Mouse (Mus musculus): Measurements from ENCODE around the gene Chmp6. TPM values are rescaled to one million over a fixed set of nuclear protein-coding genes. Genes with fewer than 3 reads are reported as not detected.
A peak's percentile ranks its signal among the peaks of the same experiment; 100 is the strongest.

Gene Chmp6
- polyA plus RNA-seq, 1 experiment: 64.9 TPM

- Histone ChIP-seq H3K79me2 (ENCODE audit: control insufficient read depth, insufficient read depth) (no peaks in the 10 kb centered on the region), H3K4me3 (ENCODE audit: insufficient read depth, poor library complexity, severe bottlenecking) (no peak overlapping the region), H3K27me3 (ENCODE audit: control insufficient read depth, insufficient read depth, insufficient read length) (no peaks in the 10 kb centered on the region), H3K79me3 (ENCODE audit: low read depth) (no peaks in the 10 kb centered on the region), H3K36me3 (ENCODE audit: control insufficient read depth, insufficient read depth) (no peaks in the 10 kb centered on the region), H3ac (ENCODE audit: control insufficient read depth, insufficient read length, low read depth) (no peak overlapping the region)
- TF ChIP-seq CTCF (IDR thresholded peaks at IDR 0.05; ENCODE audit: control insufficient read depth, insufficient read depth, insufficient read length) (no peak), MAX (IDR thresholded peaks at IDR 0.05) (no peak), MYOG (IDR thresholded peaks at IDR 0.05; ENCODE audit: control insufficient read depth, extremely low read depth, insufficient read length) (no peak), USF1 (IDR thresholded peaks at IDR 0.05; ENCODE audit: low read depth) (no peak), MYOD1 (IDR thresholded peaks at IDR 0.05; ENCODE audit: control insufficient read depth, insufficient read length, low read depth) (no peak)
Measured at GRCm38 (mm10) chr11:119907711-119908110, 5.5 kb upstream of the Chmp6 start.

GRCm38 (mm10) chr11:119909436-119909835 is 3.8 kb upstream of the Chmp6 start:
- no peaks in the 10 kb centered on the region for H3K27me3 ChIP-seq (ENCODE audit: control insufficient read depth, insufficient read depth, insufficient read length)
- H3ac ChIP-seq (ENCODE audit: control insufficient read depth, insufficient read length, low read depth): no peak overlapping the region
- TF ChIP-seq CTCF (IDR thresholded peaks at IDR 0.05; ENCODE audit: control insufficient read depth, insufficient read depth, insufficient read length): peak; percentile 67
- no peak for TF ChIP-seq USF1 (IDR thresholded peaks at IDR 0.05; ENCODE audit: low read depth)
- H3K79me3 ChIP-seq (ENCODE audit: low read depth): peaks cover 4% of the 10 kb centered on the region
- no peaks in the 10 kb centered on the region for H3K36me3 ChIP-seq (ENCODE audit: control insufficient read depth, insufficient read depth)
- H3K4me3 ChIP-seq (ENCODE audit: insufficient read depth, poor library complexity, severe bottlenecking): no peak overlapping the region
- H3K79me2 ChIP-seq (ENCODE audit: control insufficient read depth, insufficient read depth): peaks cover 8% of the 10 kb centered on the region

DNA sequence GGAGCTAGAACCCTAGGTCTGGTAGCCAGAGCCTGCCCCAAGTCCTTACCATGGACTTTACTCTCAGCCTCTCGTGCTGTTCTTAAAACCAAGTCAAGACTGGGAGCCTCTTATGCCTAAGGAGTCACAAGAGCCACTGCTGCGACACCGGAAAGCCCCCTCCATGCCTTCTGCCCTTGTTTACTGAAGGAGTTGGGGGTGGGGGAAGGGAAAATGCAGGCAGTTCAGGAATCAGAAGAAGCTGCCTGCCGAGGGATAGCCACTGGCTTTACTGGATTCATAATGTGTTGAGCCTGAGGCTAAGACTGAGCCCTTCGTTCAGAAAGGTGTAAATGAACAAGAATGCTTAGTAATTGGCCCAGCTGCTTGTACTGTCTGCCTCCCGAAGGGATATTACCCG is 396 bp upstream of the Chmp6 start:
- Histone ChIP-seq H3K4me3 (ENCODE audit: insufficient read depth, poor library complexity, severe bottlenecking) (no peak overlapping the region), H3K79me3 (ENCODE audit: low read depth) (peaks cover 4% of the 10 kb centered on the region), H3K27me3 (ENCODE audit: control insufficient read depth, insufficient read depth, insufficient read length) (no peaks in the 10 kb centered on the region), H3K36me3 (ENCODE audit: control insufficient read depth, insufficient read depth) (peaks cover 16% of the 10 kb centered on the region), H3K79me2 (ENCODE audit: control insufficient read depth, insufficient read depth) (peaks cover 28% of the 10 kb centered on the region), H3ac (ENCODE audit: control insufficient read depth, insufficient read length, low read depth) (no peak overlapping the region)
- no peak for TF ChIP-seq USF1 (IDR thresholded peaks at IDR 0.05; ENCODE audit: low read depth)
- no peak for TF ChIP-seq CEBPB (IDR thresholded peaks at IDR 0.05; ENCODE audit: low read depth)
- no peak for TF ChIP-seq MAX (IDR thresholded peaks at IDR 0.05)
- no peak for TF ChIP-seq FOSL1 (IDR thresholded peaks at IDR 0.05; ENCODE audit: insufficient read depth, low read length, poor library complexity, severe bottlenecking)
- TF ChIP-seq MYOG (IDR thresholded peaks at IDR 0.05; ENCODE audit: control insufficient read depth, extremely low read depth, insufficient read length): no peak
- TF ChIP-seq CTCF (IDR thresholded peaks at IDR 0.05; ENCODE audit: control insufficient read depth, insufficient read depth, insufficient read length): no peak
- no peak for TF ChIP-seq MYOD1 (IDR thresholded peaks at IDR 0.05; ENCODE audit: control insufficient read depth, insufficient read length, low read depth)

GRCm38 (mm10) chr11:119913935-119914314 is 684 bp downstream of the Chmp6 start:
- no peak for TF ChIP-seq CTCF (IDR thresholded peaks at IDR 0.05; ENCODE audit: control insufficient read depth, insufficient read depth, insufficient read length)
- no peak for TF ChIP-seq FOSL1 (IDR thresholded peaks at IDR 0.05; ENCODE audit: insufficient read depth, low read length, poor library complexity, severe bottlenecking)
- TF ChIP-seq MYOG (IDR thresholded peaks at IDR 0.05; ENCODE audit: control insufficient read depth, extremely low read depth, insufficient read length): no peak
- TF ChIP-seq MAX (IDR thresholded peaks at IDR 0.05): no peak
- TF ChIP-seq CEBPB (IDR thresholded peaks at IDR 0.05; ENCODE audit: low read depth): no peak
- no peak for TF ChIP-seq USF1 (IDR thresholded peaks at IDR 0.05; ENCODE audit: low read depth)
- no peak for TF ChIP-seq MYOD1 (IDR thresholded peaks at IDR 0.05; ENCODE audit: control insufficient read depth, insufficient read length, low read depth)
- peaks cover 4% of the 10 kb centered on the region for H3K79me3 ChIP-seq (ENCODE audit: low read depth)
- peak overlapping the region; percentile 93 for H3K4me3 ChIP-seq (ENCODE audit: insufficient read depth, poor library complexity, severe bottlenecking)
- peaks cover 27% of the 10 kb centered on the region for H3K36me3 ChIP-seq (ENCODE audit: control insufficient read depth, insufficient read depth)
- H3ac ChIP-seq (ENCODE audit: control insufficient read depth, insufficient read length, low read depth): peak overlapping the region; percentile 90
- H3K79me2 ChIP-seq (ENCODE audit: control insufficient read depth, insufficient read depth): peaks cover 28% of the 10 kb centered on the region
- H3K27me3 ChIP-seq (ENCODE audit: control insufficient read depth, insufficient read depth, insufficient read length): no peaks in the 10 kb centered on the region

GRCm38 (mm10) chr11:119914381-119914780 is 1.1 kb downstream of the Chmp6 start:
- Histone ChIP-seq H3K36me3 (ENCODE audit: control insufficient read depth, insufficient read depth) (peaks cover 31% of the 10 kb centered on the region), H3K4me3 (ENCODE audit: insufficient read depth, poor library complexity, severe bottlenecking) (peak overlapping the region; percentile 93), H3K27me3 (ENCODE audit: control insufficient read depth, insufficient read depth, insufficient read length) (no peaks in the 10 kb centered on the region), H3K79me3 (ENCODE audit: low read depth) (peaks cover 4% of the 10 kb centered on the region), H3ac (ENCODE audit: control insufficient read depth, insufficient read length, low read depth) (peak overlapping the region; percentile 90), H3K79me2 (ENCODE audit: control insufficient read depth, insufficient read depth) (peaks cover 28% of the 10 kb centered on the region)
- TF ChIP-seq MYOG (IDR thresholded peaks at IDR 0.05; ENCODE audit: control insufficient read depth, extremely low read depth, insufficient read length) (no peak), CEBPB (IDR thresholded peaks at IDR 0.05; ENCODE audit: low read depth) (no peak), FOSL1 (IDR thresholded peaks at IDR 0.05; ENCODE audit: insufficient read depth, low read length, poor library complexity, severe bottlenecking) (no peak), MYOD1 (IDR thresholded peaks at IDR 0.05; ENCODE audit: control insufficient read depth, insufficient read length, low read depth) (no peak), CTCF (IDR thresholded peaks at IDR 0.05; ENCODE audit: control insufficient read depth, insufficient read depth, insufficient read length) (no peak), MAX (IDR thresholded peaks at IDR 0.05) (no peak), USF1 (IDR thresholded peaks at IDR 0.05; ENCODE audit: low read depth) (no peak)

DNA sequence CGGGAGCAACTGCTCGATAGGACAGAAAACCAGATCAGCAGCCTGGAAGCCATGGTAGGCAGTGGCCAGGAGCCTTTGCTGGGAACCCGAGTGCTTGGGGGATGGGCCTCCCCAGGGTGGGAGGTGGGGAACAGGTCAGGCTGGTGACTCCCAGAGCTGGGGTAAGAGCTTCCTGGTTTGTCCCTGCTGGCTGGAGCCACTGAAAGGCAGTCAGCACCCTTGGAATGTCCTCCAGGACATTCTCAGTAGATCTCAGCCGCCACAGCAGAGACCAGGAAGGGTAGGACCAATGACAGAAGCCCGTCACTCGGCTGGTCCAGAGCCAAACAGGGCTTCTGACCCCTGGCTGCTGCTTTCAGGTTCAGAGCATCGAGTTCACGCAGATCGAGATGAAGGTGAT is 2.4 kb downstream of the Chmp6 start:
- no peak overlapping the region for H3K4me3 ChIP-seq (ENCODE audit: insufficient read depth, poor library complexity, severe bottlenecking)
- H3K79me2 ChIP-seq (ENCODE audit: control insufficient read depth, insufficient read depth): peaks cover 28% of the 10 kb centered on the region
- H3K79me3 ChIP-seq (ENCODE audit: low read depth): peaks cover 4% of the 10 kb centered on the region
- TF ChIP-seq USF1 (IDR thresholded peaks at IDR 0.05; ENCODE audit: low read depth): no peak
- no peaks in the 10 kb centered on the region for H3K27me3 ChIP-seq (ENCODE audit: control insufficient read depth, insufficient read depth, insufficient read length)
- H3K36me3 ChIP-seq (ENCODE audit: control insufficient read depth, insufficient read depth): peaks cover 36% of the 10 kb centered on the region
- H3ac ChIP-seq (ENCODE audit: control insufficient read depth, insufficient read length, low read depth): no peak overlapping the region

All from C2C12 (cell line).